Mouse (Mus musculus): ENCODE measurements around the gene Vmn1r233. TPM values are rescaled to one million over a fixed set of nuclear protein-coding genes. Genes with fewer than 3 reads are reported as not detected.
A peak's percentile ranks its signal among the peaks of the same experiment; 100 is the strongest.

The Vmn1r233 gene
- polyA plus RNA-seq (2012): not detected in 2 replicates

- TF ChIP-seq GATA1 (IDR thresholded peaks at IDR 0.05; ENCODE audit: low read length): no peak
These were observed at the start of gene Vmn1r233 for GRCm38 (mm10) chr17:20996364-20996763. Vmn1r233 (minus strand) TSS chr17:20996464.

- peak; percentile 26 for TF ChIP-seq GATA1 (IDR thresholded peaks at IDR 0.05; ENCODE audit: low read length)
These were observed 22.3 kb upstream of the Vmn1r233 start for GRCm38 (mm10) chr17:21018410-21019080.

- TF ChIP-seq GATA1 (IDR thresholded peaks at IDR 0.05; ENCODE audit: low read length): no peak
These were observed 13.5 kb upstream of the Vmn1r233 start for GRCm38 (mm10) chr17:21009726-21010125.

- no peak for TF ChIP-seq GATA1 (IDR thresholded peaks at IDR 0.05; ENCODE audit: low read length)
These were observed 12.4 kb upstream of the Vmn1r233 start, which contains the start of gene Zfp160 for GRCm38 (mm10) chr17:21008382-21009331. Zfp160 (plus strand) TSS chr17:21008903.

- TF ChIP-seq GATA1 (IDR thresholded peaks at IDR 0.05; ENCODE audit: low read length): no peak
These were observed 2.5 kb downstream of the Vmn1r233 start for GRCm38 (mm10) chr17:20993716-20994115.

GRCm38 (mm10) chr17:20966681-20967080 lies 29.6 kb downstream of the Vmn1r233 start:
- TF ChIP-seq GATA1 (IDR thresholded peaks at IDR 0.05; ENCODE audit: low read length): no peak

- TF ChIP-seq GATA1 (IDR thresholded peaks at IDR 0.05; ENCODE audit: low read length): no peak
These were observed 30.8 kb downstream of the Vmn1r233 start for GRCm38 (mm10) chr17:20965421-20965820.

- no peak for TF ChIP-seq GATA1 (IDR thresholded peaks at IDR 0.05; ENCODE audit: low read length)
These were observed 35.9 kb downstream of the Vmn1r233 start for GRCm38 (mm10) chr17:20960386-20960785.

- TF ChIP-seq GATA1 (IDR thresholded peaks at IDR 0.05; ENCODE audit: low read length): no peak
These were observed 49.6 kb downstream of the Vmn1r233 start for GRCm38 (mm10) chr17:20946636-20947035.

GRCm38 (mm10) chr17:20946026-20946565 lies 50.2 kb downstream of the Vmn1r233 start:
- TF ChIP-seq GATA1 (IDR thresholded peaks at IDR 0.05; ENCODE audit: low read length): no peak

GRCm38 (mm10) chr17:20944985-20945891 lies 51.0 kb downstream of the Vmn1r233 start, which contains the start of gene Ppp2r1a:
Ppp2r1a (plus strand) TSS chr17:20945311.
- no peak for TF ChIP-seq GATA1 (IDR thresholded peaks at IDR 0.05; ENCODE audit: low read length)

- no peak for TF ChIP-seq GATA1 (IDR thresholded peaks at IDR 0.05; ENCODE audit: low read length)
These were observed 52.0 kb downstream of the Vmn1r233 start for GRCm38 (mm10) chr17:20944226-20944625.

Other genes starting within 250 kb of the Vmn1r233 start
- gene Vmn1r228, start 210.3 kb downstream of the Vmn1r233 start, polyA plus RNA-seq (2012): not detected in 2 replicates
- not detected in 2 replicates for gene Vmn1r229, start 184.9 kb downstream of the Vmn1r233 start, polyA plus RNA-seq (2012)
- not detected in 2 replicates for gene Vmn1r230, start 156.0 kb downstream of the Vmn1r233 start, polyA plus RNA-seq (2012)
- not detected in 2 replicates for gene Vmn1r231, start 91.4 kb downstream of the Vmn1r233 start, polyA plus RNA-seq (2012)
- gene Vmn1r232, start 76.8 kb downstream of the Vmn1r233 start, polyA plus RNA-seq (2012): not detected in 2 replicates
- 52.6 and 246 TPM in 2 replicates for gene Ppp2r1a, start 51.2 kb downstream of the Vmn1r233 start, polyA plus RNA-seq (2012)
- 0.78 and 0.97 TPM in 2 replicates for gene Zfp160, start 12.4 kb upstream of the Vmn1r233 start, polyA plus RNA-seq (2012)
- not detected in 2 replicates for gene Vmn1r234, start 229.6 kb upstream of the Vmn1r233 start, polyA plus RNA-seq (2012)

All from G1E-ER4 (cell line).